ENCODE assay signal across 21 mouse cellular contexts in genomic region chr11:90739501-90739900, GRCm38 (mm10).
"Had no signal": no experiment of that assay in that cellular context is flagged by ENCODE, and none has a peak within 500 bp of the region (broad histone marks: within the 10 kb centered on the region; RNA-seq: fewer than 3 reads in every experiment).

No protein-coding gene starts in this region.

- ATAC-seq: liver, postnatal 0 days; lung, postnatal 0 days; midbrain, embryonic 15.5 days had no signal

- H3K27ac ChIP-seq: kidney, postnatal 0 days; limb, embryonic 12.5 days; limb, embryonic 15.5 days; liver, embryonic 14.5 days; macrophage; midbrain, embryonic 12.5 days; midbrain, embryonic 15.5 days; neural tube, embryonic 12.5 days; neural tube, embryonic 15.5 days; stomach, postnatal 0 days had no signal

- H3K4me3 ChIP-seq: limb, embryonic 12.5 days; limb, embryonic 15.5 days; midbrain, embryonic 12.5 days; midbrain, embryonic 15.5 days; neural tube, embryonic 12.5 days; neural tube, embryonic 15.5 days had no signal

- H3K4me1 ChIP-seq: limb, embryonic 12.5 days; limb, embryonic 15.5 days had no signal

- H3K4me2 ChIP-seq: limb, embryonic 12.5 days; limb, embryonic 15.5 days; liver, embryonic 11.5 days; lung, embryonic 14.5 days; midbrain, embryonic 12.5 days; midbrain, embryonic 15.5 days; neural tube, embryonic 12.5 days; neural tube, embryonic 15.5 days had no signal

- H3K9ac ChIP-seq: limb, embryonic 12.5 days; limb, embryonic 15.5 days; liver, embryonic 14.5 days; liver, postnatal 0 days; lung, embryonic 14.5 days; midbrain, embryonic 12.5 days; midbrain, embryonic 15.5 days; neural tube, embryonic 12.5 days; neural tube, embryonic 15.5 days had no signal

- H3K36me3 ChIP-seq: limb, embryonic 12.5 days; limb, embryonic 15.5 days; midbrain, embryonic 12.5 days; midbrain, embryonic 15.5 days; neural tube, embryonic 12.5 days; neural tube, embryonic 15.5 days had no signal

- H3K27me3 ChIP-seq: limb, embryonic 12.5 days; limb, embryonic 15.5 days; midbrain, embryonic 12.5 days; midbrain, embryonic 15.5 days; neural tube, embryonic 12.5 days; neural tube, embryonic 15.5 days had no signal

- DNase-seq: left cerebral cortex, postnatal 4 days; liver, postnatal 0 days; lung, embryonic 14.5 days; right cerebral cortex, adult 18-20 months; right cerebral cortex, postnatal 14 days; right cerebral cortex, postnatal 4 days; thymus, adult 2 months; thymus, postnatal 14 days; thymus, postnatal 4 days had no signal

- H3K9me3 ChIP-seq: limb, embryonic 12.5 days; limb, embryonic 15.5 days; midbrain, embryonic 12.5 days; midbrain, embryonic 15.5 days; neural tube, embryonic 12.5 days; neural tube, embryonic 15.5 days had no signal
